Comparison of ENCODE assay signal across 7 mouse cellular contexts in the genomic region with DNA sequence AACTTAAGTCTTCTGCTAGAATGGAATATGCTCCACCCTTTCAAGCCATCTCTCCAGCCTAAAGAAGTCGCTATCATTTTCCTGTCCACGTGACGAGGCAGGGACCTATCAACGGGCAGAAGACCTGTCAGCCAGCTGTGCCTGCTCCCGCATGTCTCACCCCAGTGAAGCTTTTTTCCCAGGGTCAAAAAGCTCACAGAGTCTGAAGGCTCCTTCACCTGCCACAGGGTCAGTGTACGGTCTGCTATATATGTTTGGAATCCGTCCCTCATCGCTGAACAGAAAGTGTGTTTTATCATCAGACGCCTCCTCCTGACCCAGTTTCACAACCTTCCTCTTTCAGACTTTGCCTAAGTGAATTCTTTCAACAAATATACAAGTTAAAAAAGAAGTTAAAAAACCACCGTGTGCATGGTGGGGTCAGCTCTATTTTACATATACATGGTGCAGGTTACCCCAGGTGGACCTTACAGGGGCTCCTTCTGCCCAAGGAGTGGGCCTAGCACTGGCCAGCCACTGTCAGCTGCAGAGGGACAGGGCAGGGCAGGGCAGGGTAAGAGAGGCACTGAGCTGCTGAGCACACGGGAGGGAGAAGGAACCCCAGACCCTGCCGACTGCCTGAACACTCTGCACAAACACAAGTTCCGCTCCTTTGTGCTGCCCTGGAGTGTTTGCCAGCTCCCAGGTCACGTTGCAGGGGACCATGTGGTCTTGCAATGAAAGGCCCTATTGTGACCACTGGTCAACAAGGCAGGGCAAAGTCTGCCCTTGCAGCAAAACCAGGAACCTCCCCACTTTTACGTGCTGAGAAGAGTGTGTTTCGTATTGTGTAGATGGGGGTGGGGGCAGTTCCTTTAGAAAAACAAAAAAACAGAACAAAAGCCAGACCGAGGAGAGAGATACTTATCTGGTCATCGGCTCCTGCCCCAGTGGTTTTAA.
DNase-seq lines count a peak whose midpoint lies in the region; ATAC-seq and TF ChIP-seq lines count a peak whose summit lies in the region.

No protein-coding gene starts in this region.

- peak overlapping the region; percentile 31; the same call in 1 of the 2 replicates for H3K27ac ChIP-seq in brown adipose tissue, adult 24 weeks (replicated peaks; ENCODE audit: low read depth, low read length)
- peak overlapping the region; percentile 4; the same call in 1 of the 2 replicates for H3K27ac ChIP-seq in embryonic facial prominence, embryonic 13.5 days
- peak overlapping the region; percentile 96 for H3K27ac ChIP-seq in liver, adult 2 months (replicated peaks; ENCODE audit: insufficient read depth, low read depth, low read length)
- no peak overlapping the region for H3K27ac ChIP-seq in midbrain, embryonic 14.5 days (replicated peaks; ENCODE audit: low read depth, low read length)
- H3K27ac ChIP-seq in stomach, embryonic 15.5 days, result peak overlapping the region; percentile 84

- ATAC-seq in embryonic facial prominence, embryonic 13.5 days (ENCODE audit: insufficient number of reproducible peaks, insufficient read depth, low FRiP score, low TSS enrichment, low read depth), result no peak
- ATAC-seq in midbrain, embryonic 14.5 days (ENCODE audit: low FRiP score, low TSS enrichment), result peak; percentile 34; the same call in 1 of the 2 replicates
- peak; percentile 86 for ATAC-seq in stomach, embryonic 15.5 days (ENCODE audit: insufficient read depth, low FRiP score, low read depth)

- intact Hi-C loops in heart, postnatal 10 days (cut with DNase I), result no loop called here

- 0 out of 2 replicates have a peak overlapping the region, but pooled peaks have one; percentile 20 for H3K4me3 ChIP-seq in brown adipose tissue, adult 24 weeks (ENCODE audit: insufficient read depth, low read depth, low read length)
- no peak overlapping the region for H3K4me3 ChIP-seq in embryonic facial prominence, embryonic 13.5 days
- H3K4me3 ChIP-seq in liver, adult 2 months (ENCODE audit: insufficient read depth, low read depth, low read length), result peak overlapping the region; percentile 25
- no peak overlapping the region for H3K4me3 ChIP-seq in midbrain, embryonic 14.5 days (replicated peaks; ENCODE audit: low read depth, low read length)
- H3K4me3 ChIP-seq in stomach, embryonic 15.5 days (replicated peaks), result no peak overlapping the region

- WGBS in embryonic facial prominence, embryonic 13.5 days, result 42% methylated on average over 18 of the region's 18 CpGs
- 15% methylated on average over 18 of the region's 18 CpGs for WGBS in liver, adult 2 months
- WGBS in midbrain, embryonic 14.5 days, result 49% methylated on average over 18 of the region's 18 CpGs
- WGBS in stomach, embryonic 15.5 days, result 42% methylated on average over 18 of the region's 18 CpGs

- no peaks in the 10 kb centered on the region for H3K9me3 ChIP-seq in embryonic facial prominence, embryonic 13.5 days
- no peaks in the 10 kb centered on the region for H3K9me3 ChIP-seq in midbrain, embryonic 14.5 days (ENCODE audit: control insufficient read depth, low read length)
- H3K9me3 ChIP-seq in stomach, embryonic 15.5 days, result no peaks in the 10 kb centered on the region

- no peaks in the 10 kb centered on the region for H3K36me3 ChIP-seq in embryonic facial prominence, embryonic 13.5 days
- H3K36me3 ChIP-seq in liver, adult 2 months (ENCODE audit: control insufficient read depth, insufficient read depth, low read length), result no peaks in the 10 kb centered on the region
- no peaks in the 10 kb centered on the region for H3K36me3 ChIP-seq in midbrain, embryonic 14.5 days (ENCODE audit: control insufficient read depth, insufficient read depth, low read length)
- H3K36me3 ChIP-seq in stomach, embryonic 15.5 days, result no peaks in the 10 kb centered on the region

- no peaks in the 10 kb centered on the region for H3K4me1 ChIP-seq in brown adipose tissue, adult 24 weeks (ENCODE audit: control insufficient read depth, insufficient read depth, insufficient read length, low read length)
- peaks cover 20% of the 10 kb centered on the region for H3K4me1 ChIP-seq in embryonic facial prominence, embryonic 13.5 days
- H3K4me1 ChIP-seq in liver, adult 2 months (ENCODE audit: control insufficient read depth, insufficient read depth, low read length), result peaks cover 21% of the 10 kb centered on the region
- peaks cover 5% of the 10 kb centered on the region; the same call in 1 of the 2 replicates for H3K4me1 ChIP-seq in midbrain, embryonic 14.5 days (ENCODE audit: control insufficient read depth, insufficient read depth, low read length)
- H3K4me1 ChIP-seq in stomach, embryonic 15.5 days, result no peaks in the 10 kb centered on the region

- H3K27me3 ChIP-seq in embryonic facial prominence, embryonic 13.5 days, result no peaks in the 10 kb centered on the region
- no peaks in the 10 kb centered on the region for H3K27me3 ChIP-seq in liver, adult 2 months (ENCODE audit: control insufficient read depth, insufficient read depth, low read length)
- H3K27me3 ChIP-seq in midbrain, embryonic 14.5 days (ENCODE audit: control insufficient read depth, insufficient read depth, low read length), result no peaks in the 10 kb centered on the region
- no peaks in the 10 kb centered on the region for H3K27me3 ChIP-seq in stomach, embryonic 15.5 days (replicated peaks)

- peak overlapping the region; percentile 16; the same call in 1 of the 2 replicates for H3K4me2 ChIP-seq in embryonic facial prominence, embryonic 13.5 days
- H3K4me2 ChIP-seq in midbrain, embryonic 14.5 days (ENCODE audit: low read length), result peak overlapping the region; percentile 5
- H3K4me2 ChIP-seq in stomach, embryonic 15.5 days, result no peak overlapping the region

- no peak for TF ChIP-seq POLR2A in liver, adult 2 months (IDR thresholded peaks at IDR 0.05; ENCODE audit: extremely low read depth, insufficient read depth, low read length)

- no peaks in the 10 kb centered on the region for H3K79me2 ChIP-seq in liver, adult 2 months (ENCODE audit: control insufficient read depth, insufficient read depth, low read length)

- peak; percentile 38 to 40 for DNase-seq in heart, postnatal 10 days
- peak; percentile 54 for DNase-seq in kidney, postnatal 10 days
- peak; percentile 95 for DNase-seq in liver, adult 2 months (ENCODE audit: extremely low read depth, low read depth, low spot score)
- DNase-seq in midbrain, embryonic 14.5 days, result peak; percentile 49

- H3K9ac ChIP-seq in embryonic facial prominence, embryonic 13.5 days, result no peak overlapping the region
- peak overlapping the region; percentile 78 for H3K9ac ChIP-seq in liver, adult 2 months (ENCODE audit: low read depth, low read length)
- no peak overlapping the region for H3K9ac ChIP-seq in midbrain, embryonic 14.5 days (replicated peaks; ENCODE audit: low read length)
- no peak overlapping the region for H3K9ac ChIP-seq in stomach, embryonic 15.5 days

- no peak for TF ChIP-seq CTCF in liver, adult 2 months (IDR thresholded peaks at IDR 0.05; ENCODE audit: low read depth, low read length)

Comparison
In these comparisons a context has a peak if more than half of its experiments do, and no peak if none do; other contexts are left out.
1. H3K4me3 ChIP-seq: peak in brown adipose tissue, adult 24 weeks (single experiment) and liver, adult 2 months (single experiment); none in embryonic facial prominence, embryonic 13.5 days (single experiment), midbrain, embryonic 14.5 days (single experiment) and stomach, embryonic 15.5 days (single experiment).
2. DNase-seq: peak in every context shown above with its lines; median percentile 95 in liver, adult 2 months; 54 in kidney, postnatal 10 days; 49 in midbrain, embryonic 14.5 days; 39 in heart, postnatal 10 days.